Mouse (Mus musculus): ENCODE data around the gene Adcy9. TPM values are rescaled to one million over a fixed set of nuclear protein-coding genes. Genes with fewer than 3 reads are reported as not detected.
A peak's percentile ranks its signal among the peaks of the same experiment; 100 is the strongest.
"Not testable (repeated sequence)": the region's sequence is repeated elsewhere in the genome, so short reads cannot be mapped to it uniquely, and the experiment has no call there.

The Adcy9 gene
- polyA plus RNA-seq, 1 experiment: 10.1 TPM

GRCm38 (mm10) chr16:4272254-4272653 lies 148.0 kb downstream of the Adcy9 start:
- no peak for DNase-seq (ENCODE audit: low spot score)

GRCm38 (mm10) chr16:4270911-4271310 lies 149.4 kb downstream of the Adcy9 start:
- no peak for DNase-seq (ENCODE audit: low spot score)

GRCm38 (mm10) chr16:4267857-4268666 lies 152.2 kb downstream of the Adcy9 start:
- peak; percentile 70 for DNase-seq (ENCODE audit: low spot score)

GRCm38 (mm10) chr16:4267453-4267852 lies 152.8 kb downstream of the Adcy9 start:
- DNase-seq (ENCODE audit: low spot score): no peak

- DNase-seq (ENCODE audit: low spot score): no peak
These were observed 154.9 kb downstream of the Adcy9 start for GRCm38 (mm10) chr16:4265351-4265750.

- no peak for DNase-seq (ENCODE audit: low spot score)
These were observed 156.8 kb downstream of the Adcy9 start for GRCm38 (mm10) chr16:4263486-4263885.

GRCm38 (mm10) chr16:4257546-4257945 lies 162.8 kb downstream of the Adcy9 start:
- DNase-seq (ENCODE audit: low spot score): no peak

- DNase-seq (ENCODE audit: low spot score): no peak
These were observed 171.5 kb downstream of the Adcy9 start for GRCm38 (mm10) chr16:4248791-4249190.

GRCm38 (mm10) chr16:4245241-4245640 lies 175.1 kb downstream of the Adcy9 start:
- DNase-seq (ENCODE audit: low spot score): not testable (repeated sequence)

Other genes starting within 250 kb of the Adcy9 start
- 7.3 and 21.3 TPM in 2 replicates for gene Crebbp, start 206.5 kb downstream of the Adcy9 start, polyA plus RNA-seq (2012; rRNA removed)
- gene Srl, start 121.3 kb upstream of the Adcy9 start, polyA plus RNA-seq (2012; rRNA removed): 18.8 and 25.7 TPM in 2 replicates
- gene Tfap4, start 139.4 kb upstream of the Adcy9 start, polyA plus RNA-seq (2012; rRNA removed): 8.4 and 9.3 TPM in 2 replicates
- gene Glis2, start 174.2 kb upstream of the Adcy9 start, polyA plus RNA-seq (2012; rRNA removed): 40.3 and 43.3 TPM in 2 replicates
- 57.5 and 64.8 TPM in 2 replicates for gene Pam16, start 204.5 kb upstream of the Adcy9 start, polyA plus RNA-seq (2012; rRNA removed)
- 26.6 and 28.5 TPM in 2 replicates for gene Vasn, start 219.4 kb upstream of the Adcy9 start, polyA plus RNA-seq (2012; rRNA removed)
- gene Dnaja3, start 219.5 kb upstream of the Adcy9 start, polyA plus RNA-seq (2012; rRNA removed): 36.6 and 37.9 TPM in 2 replicates